Mouse (Mus musculus): ENCODE data around the gene Trp53bp2. TPM values are rescaled to one million over a fixed set of nuclear protein-coding genes. Genes with fewer than 3 reads are reported as not detected.

The Trp53bp2 gene
- polyA plus RNA-seq, 1 experiment from 2014 or later: 3.1 TPM

DNA sequence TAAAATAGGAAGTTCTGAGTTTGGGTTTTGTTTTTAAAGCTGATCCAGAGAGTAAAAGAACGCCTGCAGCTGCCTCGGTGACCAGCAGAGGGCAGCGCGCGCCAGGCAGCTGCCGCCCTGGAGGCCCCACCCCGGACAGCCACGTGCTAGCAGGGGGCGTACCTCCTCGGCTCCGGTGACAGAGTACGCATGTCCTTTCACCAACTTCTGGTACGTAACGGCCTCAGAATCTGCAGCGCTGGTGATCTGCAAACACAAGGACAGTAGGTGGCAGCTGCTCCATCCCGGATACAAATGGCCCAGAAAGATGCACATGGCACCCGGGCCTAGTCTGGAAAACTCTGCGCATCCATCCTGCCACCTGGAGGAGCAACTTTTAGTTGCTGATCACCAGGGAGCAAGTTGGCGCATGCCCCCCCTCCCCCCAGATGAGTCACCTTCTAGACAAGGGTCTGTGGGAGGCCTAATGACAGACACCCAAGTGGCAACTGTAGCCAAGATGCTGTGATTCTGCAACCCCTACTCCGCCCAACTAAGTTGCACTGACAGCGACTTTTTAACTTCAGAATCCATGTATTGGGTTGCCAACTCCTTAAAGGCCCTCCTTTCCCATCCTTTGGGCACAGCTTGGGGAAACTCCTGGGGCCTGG is 81.0 kb downstream of the Trp53bp2 start:
- H3K36me3 ChIP-seq: peaks cover 11% of the 10 kb centered on the region; the same call in 1 of the 2 replicates
- DNase-seq (peak; percentile 73), ATAC-seq (ENCODE audit: low read depth) (peak; percentile 90)
- no peak overlapping the region for H3K27ac ChIP-seq
- no peak overlapping the region for H3K9ac ChIP-seq
- no peaks in the 10 kb centered on the region for H3K27me3 ChIP-seq
- H3K9me3 ChIP-seq (replicated peaks): no peaks in the 10 kb centered on the region
- H3K4me2 ChIP-seq: peak overlapping the region; percentile 44
- H3K4me1 ChIP-seq (replicated peaks): peaks cover 16% of the 10 kb centered on the region
- WGBS (ENCODE audit: insufficient replicate concordance): 7% methylated on average over 21 of the region's 21 CpGs
- no peak overlapping the region; the same call in 1 of the 2 replicates for H3K4me3 ChIP-seq (replicated peaks)

DNA sequence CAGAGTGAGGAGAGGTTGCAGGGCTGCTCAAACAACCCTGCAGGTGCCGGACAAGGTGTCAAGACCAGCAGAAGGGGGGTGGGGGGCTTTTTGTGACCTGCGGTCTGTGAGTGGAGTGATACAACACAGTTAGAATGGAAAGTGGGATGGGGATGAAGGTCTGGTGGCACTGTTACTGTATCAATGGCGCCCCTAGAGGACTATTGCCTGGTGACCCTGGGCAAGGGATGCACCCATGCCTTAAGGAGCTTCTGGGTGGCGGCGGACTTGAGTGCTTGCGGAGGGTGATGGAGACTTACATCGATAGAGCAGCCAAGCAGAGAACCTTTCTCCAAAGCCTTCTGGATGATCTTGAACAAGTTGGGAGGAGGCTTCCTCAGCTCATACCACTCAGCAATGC is 81.6 kb downstream of the Trp53bp2 start:
- H3K9ac ChIP-seq: no peak overlapping the region
- no peak overlapping the region for H3K4me3 ChIP-seq (replicated peaks)
- H3K27me3 ChIP-seq: no peaks in the 10 kb centered on the region
- H3K9me3 ChIP-seq (replicated peaks): no peaks in the 10 kb centered on the region
- H3K36me3 ChIP-seq: peaks cover 11% of the 10 kb centered on the region; the same call in 1 of the 2 replicates
- H3K4me1 ChIP-seq (replicated peaks): peaks cover 23% of the 10 kb centered on the region
- WGBS (ENCODE audit: insufficient replicate concordance): 69% methylated on average over 7 of the region's 7 CpGs
- H3K4me2 ChIP-seq: no peak overlapping the region
- no peak overlapping the region for H3K27ac ChIP-seq
- no peak for DNase-seq
- ATAC-seq (ENCODE audit: low read depth): no peak

DNA sequence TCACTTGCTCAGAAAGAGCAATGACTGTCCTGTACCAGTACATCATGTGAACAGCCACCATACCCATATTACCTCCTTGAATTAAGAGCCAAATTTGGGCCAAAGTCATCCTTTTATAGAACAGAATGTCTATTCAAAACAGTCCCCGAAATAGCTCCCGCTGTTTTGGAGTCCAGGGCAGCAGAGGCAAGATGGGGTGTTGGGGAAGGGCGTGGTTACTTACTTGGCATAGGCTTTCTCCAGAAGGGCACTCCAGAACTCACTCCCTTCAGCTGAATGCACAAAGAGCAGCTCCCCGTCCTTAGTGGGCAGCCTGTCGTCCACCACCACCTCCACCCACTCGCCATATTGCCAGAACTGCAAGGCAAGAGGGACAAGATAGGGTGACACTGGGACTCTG is 82.9 kb downstream of the Trp53bp2 start:
- Histone ChIP-seq H3K9me3 (replicated peaks) (no peaks in the 10 kb centered on the region), H3K4me3 (replicated peaks) (no peak overlapping the region), H3K36me3 (0 out of 2 replicates have a peak, but pooled peaks cover 5% of the 10 kb centered on the region), H3K9ac (no peak overlapping the region), H3K4me2 (no peak overlapping the region), H3K27ac (no peak overlapping the region), H3K4me1 (replicated peaks) (peaks cover 29% of the 10 kb centered on the region), H3K27me3 (no peaks in the 10 kb centered on the region)
- ATAC-seq (ENCODE audit: low read depth) (no peak), DNase-seq (no peak)
- WGBS (ENCODE audit: insufficient replicate concordance): 66% methylated on average over 6 of the region's 6 CpGs

DNA sequence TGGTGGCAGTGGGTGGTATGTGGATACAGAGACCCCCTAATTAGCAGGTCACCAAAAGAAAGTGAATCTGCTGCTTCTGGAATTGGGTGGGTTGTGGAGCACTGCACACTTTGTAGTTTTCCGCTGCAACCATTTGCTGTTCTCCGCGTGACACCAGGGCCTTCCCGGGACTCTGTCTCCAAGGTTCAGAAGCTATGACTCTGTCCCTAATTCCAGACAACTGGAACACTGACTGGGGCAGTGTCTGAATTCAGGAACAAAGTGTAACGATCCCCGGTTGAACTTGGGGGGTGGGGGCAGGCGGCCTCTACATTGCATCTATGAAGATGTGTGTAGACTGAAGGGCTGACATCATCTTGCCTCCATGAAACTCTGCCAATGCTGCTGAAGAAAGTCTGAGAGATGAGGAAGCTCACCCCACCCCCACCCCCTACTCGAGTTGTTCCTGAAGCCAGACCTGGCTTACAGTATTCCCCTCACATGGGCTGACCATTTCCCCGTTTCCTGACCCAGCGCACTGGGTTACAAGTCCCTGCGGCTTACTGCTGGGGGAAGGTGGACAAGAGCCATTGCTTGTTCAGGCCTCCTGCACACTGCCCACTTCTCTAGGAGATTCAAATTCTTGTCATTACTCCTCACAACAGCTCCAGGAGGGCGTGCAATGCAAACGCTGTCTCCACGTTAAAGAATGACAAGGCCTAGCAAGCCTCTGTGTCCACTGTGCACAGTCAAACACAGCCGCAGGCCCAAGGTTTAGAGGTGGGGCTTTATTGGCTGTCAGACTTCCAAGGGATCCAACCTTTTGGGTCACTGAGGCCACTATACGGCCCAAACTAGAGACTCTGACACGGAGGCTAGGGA is 85.5 kb downstream of the Trp53bp2 start:
- H3K27me3 ChIP-seq: no peaks in the 10 kb centered on the region
- H3K27ac ChIP-seq: no peak overlapping the region
- H3K4me2 ChIP-seq: no peak overlapping the region
- ATAC-seq (ENCODE audit: low read depth) (no peak), DNase-seq (no peak)
- no peaks in the 10 kb centered on the region for H3K36me3 ChIP-seq
- no peak overlapping the region for H3K9ac ChIP-seq
- no peaks in the 10 kb centered on the region for H3K9me3 ChIP-seq (replicated peaks)
- H3K4me1 ChIP-seq (replicated peaks): peaks cover 45% of the 10 kb centered on the region
- WGBS (ENCODE audit: insufficient replicate concordance): 64% methylated on average over 17 of the region's 17 CpGs
- H3K4me3 ChIP-seq (replicated peaks): no peak overlapping the region

DNA sequence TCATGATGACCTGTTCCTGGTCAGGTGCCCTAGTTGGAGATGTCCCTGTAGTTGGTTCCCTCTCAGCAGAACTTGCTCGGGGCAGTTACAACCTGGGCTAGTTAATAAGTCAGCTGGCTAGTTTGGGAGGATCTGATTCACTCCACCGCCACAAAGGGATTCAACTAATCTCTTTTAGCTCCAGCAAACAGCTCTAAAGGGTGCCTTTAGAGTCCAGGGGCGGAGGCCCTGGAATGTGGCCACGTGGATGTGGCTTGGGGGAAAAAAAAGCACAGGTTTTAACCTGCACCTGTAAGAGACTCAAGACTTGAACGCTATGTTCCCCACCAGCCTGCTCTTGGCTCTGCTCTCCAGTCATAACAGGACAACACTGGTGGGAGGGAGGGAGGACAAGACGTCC is 87.7 kb downstream of the Trp53bp2 start:
- Histone ChIP-seq H3K4me3 (replicated peaks) (no peak overlapping the region), H3K4me1 (replicated peaks) (peaks cover 48% of the 10 kb centered on the region), H3K9ac (no peak overlapping the region), H3K27me3 (no peaks in the 10 kb centered on the region), H3K36me3 (peaks cover 5% of the 10 kb centered on the region; the same call in 1 of the 2 replicates), H3K9me3 (replicated peaks) (no peaks in the 10 kb centered on the region), H3K4me2 (no peak overlapping the region), H3K27ac (0 out of 2 replicates have a peak overlapping the region, but pooled peaks have one; percentile 39)
- 59% methylated on average over 6 of the region's 6 CpGs for WGBS (ENCODE audit: insufficient replicate concordance)
- ATAC-seq (ENCODE audit: low read depth) (no peak), DNase-seq (no peak)

DNA sequence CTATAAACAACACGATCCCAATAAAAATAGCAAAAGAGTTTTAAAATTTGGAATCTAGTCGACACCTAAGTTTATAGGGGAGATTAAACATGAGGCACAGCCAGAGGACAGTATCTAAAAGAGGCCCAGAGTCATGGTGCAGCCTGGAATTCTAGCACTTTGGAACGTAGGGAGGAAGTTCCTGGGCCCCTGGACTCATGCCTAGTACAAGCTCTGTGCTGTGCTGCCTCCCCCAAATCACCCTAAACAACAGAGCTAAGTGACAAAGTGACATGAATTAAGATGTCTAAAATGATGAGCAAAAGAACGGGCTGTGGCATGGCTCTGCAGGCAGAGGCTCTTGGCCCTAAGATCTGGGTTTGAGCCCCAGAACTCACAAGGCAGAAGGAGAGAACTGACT is 88.8 kb downstream of the Trp53bp2 start:
- peaks cover 56% of the 10 kb centered on the region for H3K4me1 ChIP-seq (replicated peaks)
- no peak overlapping the region for H3K27ac ChIP-seq

DNA sequence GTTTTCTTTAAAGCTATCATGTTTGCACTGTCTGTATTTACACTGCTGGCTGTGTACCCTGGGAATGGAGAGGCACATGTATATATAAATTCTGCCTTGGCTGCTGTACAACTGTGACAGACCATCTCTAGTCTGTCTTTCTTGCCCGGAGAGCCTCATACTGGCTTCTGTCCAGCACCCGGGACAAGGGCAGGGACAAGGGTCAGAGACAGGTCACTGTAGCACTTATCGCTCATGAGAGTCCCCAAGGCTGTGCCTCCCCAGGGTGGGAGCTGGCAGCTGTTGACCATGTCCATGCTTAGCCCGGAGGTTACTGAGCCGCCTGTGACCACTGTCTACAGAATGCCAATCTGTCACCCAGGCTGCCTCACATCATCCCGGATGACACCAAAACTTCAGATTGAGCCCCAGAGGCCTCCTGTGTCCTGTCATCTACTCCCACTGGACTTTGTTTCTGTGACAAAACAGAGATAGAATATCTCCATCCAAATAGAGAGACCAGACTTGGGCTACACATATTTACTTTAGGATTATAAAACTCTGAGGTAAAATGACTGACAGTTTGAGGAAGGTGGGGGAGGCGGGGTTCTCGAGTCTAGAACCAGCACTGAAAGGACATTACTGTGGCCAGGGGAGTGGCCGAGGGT is 90.6 kb downstream of the Trp53bp2 start:
- H3K36me3 ChIP-seq: peaks cover 5% of the 10 kb centered on the region; the same call in 1 of the 2 replicates
- ATAC-seq (ENCODE audit: low read depth) (peak; percentile 39), DNase-seq (no peak)
- WGBS (ENCODE audit: insufficient replicate concordance): 60% methylated on average over 9 of the region's 9 CpGs
- H3K4me2 ChIP-seq: no peak overlapping the region
- H3K4me3 ChIP-seq (replicated peaks): no peak overlapping the region
- peaks cover 70% of the 10 kb centered on the region for H3K4me1 ChIP-seq (replicated peaks)
- no peaks in the 10 kb centered on the region for H3K27me3 ChIP-seq
- H3K27ac ChIP-seq: peak overlapping the region; percentile 45; the same call in 1 of the 2 replicates
- H3K9me3 ChIP-seq (replicated peaks): no peaks in the 10 kb centered on the region
- H3K9ac ChIP-seq: no peak overlapping the region

More for the DNA sequence above, 88.8 kb downstream of the Trp53bp2 start:
- Histone ChIP-seq H3K9me3 (replicated peaks) (no peaks in the 10 kb centered on the region), H3K27me3 (no peaks in the 10 kb centered on the region), H3K9ac (no peak overlapping the region), H3K4me3 (replicated peaks) (no peak overlapping the region), H3K4me2 (no peak overlapping the region), H3K36me3 (peaks cover 5% of the 10 kb centered on the region; the same call in 1 of the 2 replicates)
- 45% methylated on average over 4 of the region's 4 CpGs for WGBS (ENCODE audit: insufficient replicate concordance)
- DNase-seq: no peak
- no peak for ATAC-seq (ENCODE audit: low read depth)

DNA sequence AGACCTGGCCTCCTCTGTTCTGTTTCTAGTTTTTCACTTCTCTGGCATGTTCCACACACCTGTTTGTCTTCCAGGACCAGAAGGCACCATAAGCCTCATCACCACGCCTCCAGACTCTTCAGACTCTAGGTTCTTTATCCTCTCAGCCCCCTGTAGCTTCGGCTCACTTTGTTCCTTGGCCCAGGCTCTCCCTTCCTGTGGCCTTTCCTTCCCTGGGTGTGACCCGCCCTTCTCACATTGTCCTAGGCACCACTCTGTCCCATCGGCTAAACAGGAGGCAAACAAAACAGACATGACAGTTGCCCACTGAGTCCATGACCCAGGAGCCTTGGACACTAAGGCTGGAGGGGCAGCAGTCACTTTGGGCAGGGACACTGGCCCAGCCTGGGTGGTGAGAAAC is 91.3 kb downstream of the Trp53bp2 start:
- DNase-seq: no peak
- no peaks in the 10 kb centered on the region for H3K9me3 ChIP-seq (replicated peaks)
- H3K4me2 ChIP-seq: no peak overlapping the region
- no peaks in the 10 kb centered on the region for H3K27me3 ChIP-seq
- H3K4me3 ChIP-seq (replicated peaks): no peak overlapping the region
- H3K4me1 ChIP-seq (replicated peaks): peaks cover 70% of the 10 kb centered on the region
- no peak overlapping the region for H3K9ac ChIP-seq
- WGBS (ENCODE audit: insufficient replicate concordance): 65% methylated on average over 4 of the region's 4 CpGs
- no peak overlapping the region for H3K27ac ChIP-seq
- H3K36me3 ChIP-seq: peaks cover 5% of the 10 kb centered on the region; the same call in 1 of the 2 replicates
- no peak for ATAC-seq (ENCODE audit: low read depth)

DNA sequence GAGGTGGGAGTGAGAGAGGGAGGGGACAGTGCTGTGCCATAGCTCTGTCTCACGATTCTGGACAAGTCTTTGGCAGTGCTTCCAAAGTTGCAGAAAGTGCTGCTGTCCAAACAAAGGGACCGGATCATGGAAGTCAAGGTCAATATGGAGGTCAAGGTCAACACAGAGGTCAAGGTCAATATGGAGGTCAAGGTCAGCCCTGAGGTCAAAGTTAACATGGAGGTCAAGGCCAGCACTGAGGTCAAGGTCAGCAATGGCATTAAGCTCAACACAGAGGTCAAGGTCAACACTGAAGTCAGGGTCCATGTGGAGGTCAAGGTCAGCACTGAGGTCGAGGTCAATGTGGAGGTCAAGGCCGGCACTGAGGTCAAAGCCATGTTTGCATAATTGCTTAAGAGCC is 91.9 kb downstream of the Trp53bp2 start:
- Histone ChIP-seq H3K9ac (no peak overlapping the region), H3K27me3 (no peaks in the 10 kb centered on the region), H3K4me2 (no peak overlapping the region), H3K9me3 (replicated peaks) (no peaks in the 10 kb centered on the region), H3K4me3 (replicated peaks) (no peak overlapping the region), H3K36me3 (peaks cover 5% of the 10 kb centered on the region; the same call in 1 of the 2 replicates), H3K4me1 (replicated peaks) (peaks cover 70% of the 10 kb centered on the region), H3K27ac (no peak overlapping the region)
- 72% methylated on average over 4 of the region's 4 CpGs for WGBS (ENCODE audit: insufficient replicate concordance)
- no peak for DNase-seq
- no peak for ATAC-seq (ENCODE audit: low read depth)

DNA sequence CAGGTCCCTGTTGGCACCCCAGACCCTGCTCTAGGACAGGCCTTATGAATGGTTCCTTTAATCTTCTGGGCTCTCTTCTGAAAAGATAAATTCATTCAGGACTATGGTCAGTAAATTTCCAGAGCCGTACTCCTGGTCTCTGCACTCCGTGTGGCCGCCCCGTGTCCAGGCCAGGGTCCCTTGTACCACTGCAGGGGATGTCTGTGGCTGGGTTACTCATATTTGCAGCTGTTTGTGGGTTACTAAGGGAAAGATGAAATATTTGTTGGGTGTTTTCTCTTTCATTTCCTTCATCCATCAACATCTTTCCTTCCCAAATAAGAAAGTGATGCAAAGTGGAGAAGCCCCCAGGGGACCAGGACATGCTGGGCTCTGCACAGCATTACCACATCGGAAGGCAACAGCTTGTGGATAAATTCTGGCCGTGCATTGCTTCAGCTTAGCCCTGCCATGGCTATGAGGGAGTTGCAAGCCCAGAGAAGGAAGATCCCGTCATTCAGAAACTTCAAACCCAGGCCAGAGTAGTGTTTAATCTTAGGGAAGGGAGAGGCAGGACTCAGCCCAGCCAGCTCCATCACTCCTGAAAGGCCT is 92.9 kb downstream of the Trp53bp2 start:
- Histone ChIP-seq H3K27ac (no peak overlapping the region), H3K4me1 (replicated peaks) (peaks cover 72% of the 10 kb centered on the region), H3K4me2 (no peak overlapping the region), H3K4me3 (replicated peaks) (no peak overlapping the region), H3K9me3 (replicated peaks) (no peaks in the 10 kb centered on the region), H3K9ac (no peak overlapping the region), H3K36me3 (peaks cover 5% of the 10 kb centered on the region; the same call in 1 of the 2 replicates), H3K27me3 (no peaks in the 10 kb centered on the region)
- no peak for ATAC-seq (ENCODE audit: low read depth)
- 71% methylated on average over 7 of the region's 7 CpGs for WGBS (ENCODE audit: insufficient replicate concordance)
- DNase-seq: no peak

All from liver, embryonic 13.5 days (tissue).